Mouse (Mus musculus) stomach, postnatal 0 days (tissue): Measurements from ENCODE around the gene Tada3.

Experiments used
- CTCF ChIP-seq: IDR thresholded peaks from 2 replicates; pipeline ENCODE4 v1.5.1; 2016; ENCODE audit warnings: antibody characterized with exemption, low read depth, mild to moderate bottlenecking, moderate library complexity
- EP300 ChIP-seq: optimal IDR thresholded peaks from 2 replicates; pipeline ENCODE3; 2016; ENCODE audit warnings: antibody characterized with exemption

GRCm38 (mm10) chr6:113344321-113344720 is 33.4 kb downstream of the Tada3 start:
- TF ChIP-seq CTCF: no peak
- TF ChIP-seq EP300: no peak
